Mouse (Mus musculus): ENCODE results near the gene Csrp1. TPM values are rescaled to one million over a fixed set of nuclear protein-coding genes. Genes with fewer than 3 reads are reported as not detected.
A peak's percentile ranks its signal among the peaks of the same experiment; 100 is the strongest.

Csrp1 gene
- polyA plus RNA-seq, 1 experiment: 717 TPM

- WGBS: 17% methylated on average over 7 of the region's 7 CpGs
- no peak for TF ChIP-seq POLR2A (IDR thresholded peaks at IDR 0.05; ENCODE audit: borderline replicate concordance, extremely low read depth, low read depth, low read length)
- no peak for TF ChIP-seq CTCF (IDR thresholded peaks at IDR 0.05; ENCODE audit: insufficient read depth, low read length)
- no peak overlapping the region for H3K4me3 ChIP-seq (replicated peaks; ENCODE audit: extremely low read depth, low read depth, low read length)
- H3K4me1 ChIP-seq (ENCODE audit: control insufficient read depth, insufficient read depth, low read length): peaks cover 7% of the 10 kb centered on the region
- no peak for DNase-seq
Measured at GRCm38 (mm10) chr1:135725936-135726335, 6.1 kb downstream of the Csrp1 start.

GRCm38 (mm10) chr1:135728631-135729366 lies 8.9 kb downstream of the Csrp1 start:
- Histone ChIP-seq H3K4me3 (replicated peaks; ENCODE audit: extremely low read depth, low read depth, low read length) (peak overlapping the region; percentile 73), H3K4me1 (ENCODE audit: control insufficient read depth, insufficient read depth, low read length) (peaks cover 18% of the 10 kb centered on the region)
- TF ChIP-seq POLR2A (IDR thresholded peaks at IDR 0.05; ENCODE audit: borderline replicate concordance, extremely low read depth, low read depth, low read length) (peak; percentile 98), CTCF (IDR thresholded peaks at IDR 0.05; ENCODE audit: insufficient read depth, low read length) (no peak)
- DNase-seq: peak; percentile 92
- under 1% methylated on average over 35 of the region's 35 CpGs for WGBS

- peaks cover 23% of the 10 kb centered on the region for H3K4me1 ChIP-seq (ENCODE audit: control insufficient read depth, insufficient read depth, low read length)
- TF ChIP-seq CTCF (IDR thresholded peaks at IDR 0.05; ENCODE audit: insufficient read depth, low read length): no peak
- TF ChIP-seq POLR2A (IDR thresholded peaks at IDR 0.05; ENCODE audit: borderline replicate concordance, extremely low read depth, low read depth, low read length): no peak
- no peak for DNase-seq
- peak overlapping the region; percentile 73 for H3K4me3 ChIP-seq (replicated peaks; ENCODE audit: extremely low read depth, low read depth, low read length)
- 0% methylated on average over 11 of the region's 11 CpGs for WGBS
Measured at GRCm38 (mm10) chr1:135729367-135729713, 9.5 kb downstream of the Csrp1 start.

- peaks cover 27% of the 10 kb centered on the region for H3K4me1 ChIP-seq (ENCODE audit: control insufficient read depth, insufficient read depth, low read length)
- 12% methylated on average over 4 of the region's 4 CpGs for WGBS
Measured at GRCm38 (mm10) chr1:135729821-135730220, 10.0 kb downstream of the Csrp1 start.

GRCm38 (mm10) chr1:135730296-135730695 lies 10.4 kb downstream of the Csrp1 start:
- Histone ChIP-seq H3K4me3 (replicated peaks; ENCODE audit: extremely low read depth, low read depth, low read length) (peak overlapping the region; percentile 73), H3K4me1 (ENCODE audit: control insufficient read depth, insufficient read depth, low read length) (peaks cover 32% of the 10 kb centered on the region)
- 7% methylated on average over 3 of the region's 3 CpGs for WGBS
- peak; percentile 58; the same call in 1 of the 2 replicates for TF ChIP-seq POLR2A (IDR thresholded peaks at IDR 0.05; ENCODE audit: borderline replicate concordance, extremely low read depth, low read depth, low read length)
- TF ChIP-seq CTCF (IDR thresholded peaks at IDR 0.05; ENCODE audit: insufficient read depth, low read length): no peak
- DNase-seq: no peak

More at GRCm38 (mm10) chr1:135729821-135730220, 10.0 kb downstream of the Csrp1 start:
- peak overlapping the region; percentile 73 for H3K4me3 ChIP-seq (replicated peaks; ENCODE audit: extremely low read depth, low read depth, low read length)
- TF ChIP-seq CTCF (IDR thresholded peaks at IDR 0.05; ENCODE audit: insufficient read depth, low read length) (no peak), POLR2A (IDR thresholded peaks at IDR 0.05; ENCODE audit: borderline replicate concordance, extremely low read depth, low read depth, low read length) (peak; percentile 17; the same call in 1 of the 2 replicates)
- DNase-seq: no peak

- WGBS: 18% methylated on average over 7 of the region's 7 CpGs
- H3K4me1 ChIP-seq (ENCODE audit: control insufficient read depth, insufficient read depth, low read length): peaks cover 36% of the 10 kb centered on the region
- H3K4me3 ChIP-seq (replicated peaks; ENCODE audit: extremely low read depth, low read depth, low read length): peak overlapping the region; percentile 31
- no peak for TF ChIP-seq POLR2A (IDR thresholded peaks at IDR 0.05; ENCODE audit: borderline replicate concordance, extremely low read depth, low read depth, low read length)
- TF ChIP-seq CTCF (IDR thresholded peaks at IDR 0.05; ENCODE audit: insufficient read depth, low read length): no peak
- no peak for DNase-seq
Measured at GRCm38 (mm10) chr1:135731393-135731792, 11.5 kb downstream of the Csrp1 start.

- no peak for TF ChIP-seq POLR2A (IDR thresholded peaks at IDR 0.05; ENCODE audit: borderline replicate concordance, extremely low read depth, low read depth, low read length)
- no peak for TF ChIP-seq CTCF (IDR thresholded peaks at IDR 0.05; ENCODE audit: insufficient read depth, low read length)
- DNase-seq: no peak
- Histone ChIP-seq H3K4me3 (replicated peaks; ENCODE audit: extremely low read depth, low read depth, low read length) (peak overlapping the region; percentile 31), H3K4me1 (ENCODE audit: control insufficient read depth, insufficient read depth, low read length) (peaks cover 36% of the 10 kb centered on the region)
- 33% methylated on average over 11 of the region's 11 CpGs for WGBS
Measured at GRCm38 (mm10) chr1:135731897-135732684, 12.2 kb downstream of the Csrp1 start.

GRCm38 (mm10) chr1:135734225-135734937 lies 14.5 kb downstream of the Csrp1 start:
- no peak for DNase-seq
- no peak overlapping the region for H3K4me3 ChIP-seq (replicated peaks; ENCODE audit: extremely low read depth, low read depth, low read length)
- H3K4me1 ChIP-seq (ENCODE audit: control insufficient read depth, insufficient read depth, low read length): peaks cover 46% of the 10 kb centered on the region
- TF ChIP-seq CTCF (IDR thresholded peaks at IDR 0.05; ENCODE audit: insufficient read depth, low read length) (no peak), POLR2A (IDR thresholded peaks at IDR 0.05; ENCODE audit: borderline replicate concordance, extremely low read depth, low read depth, low read length) (no peak; the same call in 1 of the 2 replicates)
- 21% methylated on average over 7 of the region's 7 CpGs for WGBS

- H3K4me1 ChIP-seq (ENCODE audit: control insufficient read depth, insufficient read depth, low read length): peaks cover 46% of the 10 kb centered on the region
- no peak for DNase-seq
- TF ChIP-seq CTCF (IDR thresholded peaks at IDR 0.05; ENCODE audit: insufficient read depth, low read length): no peak
- TF ChIP-seq POLR2A (IDR thresholded peaks at IDR 0.05; ENCODE audit: borderline replicate concordance, extremely low read depth, low read depth, low read length): no peak
- WGBS: 38% methylated on average over 6 of the region's 6 CpGs
- no peak overlapping the region for H3K4me3 ChIP-seq (replicated peaks; ENCODE audit: extremely low read depth, low read depth, low read length)
Measured at GRCm38 (mm10) chr1:135735460-135735859, 15.6 kb downstream of the Csrp1 start.
